Mouse (Mus musculus) T-cell, adult 2 months (primary cell): ENCODE measurements around the gene Arhgap23.

Experiments used
- DNase-seq: peaks from one replicate; pipeline ENCODE4 v3.0.0; 2022; ENCODE audit warnings: low spot score

The Arhgap23 gene

GRCm38 (mm10) chr11:97466444-97467160 is 51.3 kb downstream of the Arhgap23 start:
- no peak for DNase-seq

DNA sequence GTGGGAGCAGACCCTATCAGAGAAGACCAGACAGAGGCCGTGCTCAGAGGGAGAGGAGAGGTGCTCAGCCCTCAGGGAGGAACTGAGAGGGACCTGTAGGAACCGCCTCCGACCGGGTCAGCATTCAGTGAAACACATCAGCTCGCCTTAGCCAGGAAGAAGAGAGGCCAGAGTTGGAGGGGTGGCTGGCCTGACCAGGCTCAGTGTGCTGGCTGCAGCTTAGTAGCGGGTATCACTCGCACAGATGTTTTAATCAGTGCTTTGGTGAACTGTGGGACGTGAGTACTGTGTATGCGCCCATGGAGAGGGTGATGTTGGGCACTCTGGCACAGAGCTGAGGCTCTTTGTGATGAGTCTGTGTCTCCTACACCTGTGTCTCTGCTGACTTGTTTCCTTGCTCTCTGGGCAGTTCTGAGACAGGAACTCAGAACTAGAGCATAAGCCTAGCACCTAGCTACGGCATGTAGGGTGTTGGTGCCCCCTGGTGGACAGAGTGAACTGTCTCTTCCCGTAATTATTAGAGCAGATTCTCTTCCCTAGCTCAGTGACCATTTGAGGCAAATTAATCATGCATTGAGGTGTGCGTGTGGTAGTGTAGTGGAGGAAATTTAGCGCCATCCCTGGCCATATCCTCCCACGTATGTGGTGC is 53.4 kb downstream of the Arhgap23 start:
- DNase-seq = peak; percentile 74

DNA sequence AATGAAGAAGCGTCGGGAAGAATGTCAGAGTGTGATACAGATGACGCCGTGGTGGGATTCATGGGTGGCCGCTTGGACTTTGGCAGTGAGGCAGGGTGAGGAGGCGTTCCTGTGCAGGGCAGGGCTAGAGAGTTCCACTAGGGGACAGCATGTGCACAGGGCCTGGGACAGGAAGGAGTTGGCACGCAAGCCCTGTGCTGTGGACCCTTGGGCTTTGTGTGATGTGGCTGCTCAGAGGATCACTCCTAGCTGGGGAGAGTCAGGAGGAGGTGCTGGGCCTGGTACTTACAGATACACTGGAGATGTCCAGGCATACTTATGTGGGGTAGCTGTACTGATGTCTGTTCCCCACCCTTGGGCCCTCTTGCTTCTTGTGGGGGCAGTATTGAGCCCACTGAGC is 54.5 kb downstream of the Arhgap23 start:
- DNase-seq = no peak

- DNase-seq = no peak
Observed at GRCm38 (mm10) chr11:97471276-97471675, 55.9 kb downstream of the Arhgap23 start.

DNA sequence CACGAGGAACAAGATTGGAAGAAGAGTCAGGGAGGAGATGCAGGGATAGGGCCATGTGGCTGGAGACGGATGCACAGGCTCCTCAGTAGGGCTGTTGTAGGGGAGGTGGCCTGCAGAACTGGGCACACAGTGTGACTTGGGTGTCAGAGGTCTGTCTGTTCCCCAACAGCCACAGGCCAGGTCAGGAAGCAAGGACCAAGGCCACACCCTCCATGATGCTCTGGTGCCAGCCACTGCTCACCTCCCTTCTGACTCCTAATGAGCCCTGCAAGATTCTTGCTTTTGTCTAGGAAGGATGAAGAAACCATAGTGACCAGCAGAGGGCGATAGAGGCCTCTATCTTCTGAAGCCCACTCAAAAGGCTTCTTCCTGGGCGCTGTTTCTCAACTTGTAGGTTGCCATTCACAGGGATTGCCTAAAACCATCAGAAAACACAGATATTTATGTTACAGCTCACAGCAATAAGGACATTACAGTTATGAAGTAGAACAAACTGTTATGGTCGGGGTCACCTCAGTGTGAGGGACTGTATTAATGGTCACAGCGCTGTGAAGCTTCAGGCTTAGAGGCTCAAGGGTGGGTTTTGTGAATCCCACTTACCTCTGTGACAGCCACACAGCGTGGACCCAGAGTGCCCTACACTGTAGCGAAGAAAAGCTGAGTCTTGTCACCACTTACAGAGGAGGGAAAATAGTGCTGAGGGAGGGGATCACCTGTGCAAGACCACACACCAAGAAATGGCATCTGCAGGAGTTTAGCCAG is 61.2 kb downstream of the Arhgap23 start:
- peak; percentile 53 for DNase-seq

DNA sequence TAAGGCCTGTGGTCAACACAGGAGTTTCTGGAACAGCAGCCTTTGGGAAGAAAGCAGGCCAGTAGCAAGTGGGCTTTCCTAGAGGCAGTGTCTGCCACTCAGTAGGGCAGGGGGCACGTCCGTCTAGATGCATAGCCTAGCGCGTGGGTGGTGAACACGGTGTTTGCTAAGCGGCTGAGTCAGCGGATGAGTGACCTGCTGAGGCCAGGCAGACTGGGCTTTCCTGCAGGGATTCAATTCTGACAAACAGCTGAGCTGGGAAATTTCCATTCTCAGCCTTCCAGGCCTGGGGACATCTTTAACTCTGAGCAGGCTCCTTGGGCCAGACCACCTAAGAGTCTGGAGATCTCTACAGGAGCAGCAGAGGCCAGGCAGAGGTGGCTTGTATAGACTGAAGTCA is 62.1 kb downstream of the Arhgap23 start:
- DNase-seq = no peak

DNA sequence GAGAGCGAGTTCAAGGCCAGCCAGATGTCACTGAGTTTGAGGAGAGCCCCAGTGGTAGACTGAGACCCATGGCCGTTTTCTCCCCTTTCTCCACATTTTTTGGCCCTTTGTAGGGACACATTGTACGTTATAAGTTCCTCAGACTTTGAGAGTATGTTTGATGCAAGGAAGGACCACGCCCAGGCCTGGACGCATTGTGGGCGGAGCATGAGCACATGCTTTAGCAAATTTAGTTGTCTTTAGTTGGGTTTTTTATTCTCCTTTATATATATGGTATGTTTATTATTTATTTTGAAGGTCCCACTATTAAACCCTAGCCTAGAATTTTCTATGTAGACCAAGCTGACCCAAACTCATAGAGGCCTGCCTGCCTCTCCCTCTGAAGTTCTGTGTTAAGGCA is 63.0 kb downstream of the Arhgap23 start:
- DNase-seq = no peak

DNA sequence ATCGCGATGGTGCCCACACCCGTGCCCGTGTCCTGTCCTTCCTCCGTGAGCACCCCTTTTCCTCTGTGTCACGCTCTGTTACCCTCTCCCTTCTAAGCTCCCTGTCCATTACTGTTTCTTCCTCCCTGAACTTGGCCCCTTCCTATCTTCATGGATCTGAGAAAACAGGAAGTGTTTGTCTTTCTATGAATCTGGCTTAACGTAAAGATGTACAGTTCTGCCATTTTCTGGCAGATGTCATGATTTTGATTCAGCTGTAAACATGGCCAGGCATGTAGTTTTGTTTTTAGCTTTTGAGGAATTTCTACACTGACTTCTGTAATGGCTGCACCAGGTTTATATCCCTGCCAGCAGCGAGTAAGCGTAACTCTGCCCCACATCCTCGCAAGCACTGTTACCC is 63.8 kb downstream of the Arhgap23 start:
- no peak for DNase-seq

DNA sequence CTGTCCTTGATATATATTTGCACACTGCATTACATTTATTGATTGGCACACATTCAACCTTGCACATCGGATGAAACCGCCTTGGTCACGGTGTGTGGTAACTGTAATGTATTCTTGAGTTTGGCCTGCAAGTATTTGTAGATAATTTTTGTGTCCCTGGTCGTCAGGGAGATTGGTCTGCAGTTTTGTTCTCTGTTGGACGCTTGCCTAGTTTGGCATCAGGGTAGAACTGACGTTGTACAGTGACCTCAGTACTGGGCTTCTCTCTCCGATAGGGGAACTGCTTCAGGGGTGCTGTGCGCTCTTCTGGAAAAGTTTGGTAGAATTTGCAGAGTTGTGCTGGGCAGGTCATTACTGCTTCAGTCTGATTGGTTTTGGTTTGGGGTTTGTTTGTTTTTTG is 64.5 kb downstream of the Arhgap23 start:
- DNase-seq = no peak

DNA sequence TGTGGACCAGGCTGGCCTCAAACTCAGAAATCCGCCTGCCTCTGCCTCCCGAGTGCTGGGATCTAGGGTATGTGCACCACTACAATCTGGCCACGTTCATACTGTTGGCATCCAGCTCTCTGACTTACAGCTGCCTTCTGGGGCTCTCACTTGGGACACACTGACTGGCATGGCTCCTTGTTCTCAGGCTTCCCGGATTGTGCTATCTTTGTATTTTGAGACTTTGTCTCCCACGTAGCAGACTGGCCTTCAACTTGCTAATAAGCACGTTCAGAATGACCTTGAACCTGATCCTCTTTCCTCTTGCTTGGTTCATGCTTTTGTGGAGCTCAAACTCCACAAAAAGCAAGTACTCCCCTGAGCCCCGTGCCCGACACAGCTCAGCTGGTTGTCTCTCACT is 70.3 kb downstream of the Arhgap23 start:
- no peak for DNase-seq

DNA sequence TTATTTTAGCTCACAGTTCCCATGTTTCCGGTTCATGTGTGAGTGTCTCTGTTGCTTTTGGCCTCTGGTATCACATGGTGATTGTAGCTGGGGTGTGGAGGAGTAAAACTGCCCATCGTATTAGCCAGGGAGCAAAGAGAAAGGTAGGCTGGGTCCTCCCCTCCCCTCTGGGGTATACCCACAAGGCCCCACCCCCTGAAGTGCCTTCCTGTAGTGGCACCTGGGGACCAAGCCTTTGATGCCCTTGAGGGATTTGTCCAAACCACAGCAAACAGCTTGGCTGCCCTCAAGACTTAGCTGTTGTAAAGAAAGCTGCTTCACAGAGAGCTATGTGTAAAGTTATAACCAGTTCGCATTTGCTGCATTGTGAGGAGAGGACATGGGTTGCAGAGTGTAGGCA is 72.3 kb downstream of the Arhgap23 start:
- DNase-seq = no peak

DNA sequence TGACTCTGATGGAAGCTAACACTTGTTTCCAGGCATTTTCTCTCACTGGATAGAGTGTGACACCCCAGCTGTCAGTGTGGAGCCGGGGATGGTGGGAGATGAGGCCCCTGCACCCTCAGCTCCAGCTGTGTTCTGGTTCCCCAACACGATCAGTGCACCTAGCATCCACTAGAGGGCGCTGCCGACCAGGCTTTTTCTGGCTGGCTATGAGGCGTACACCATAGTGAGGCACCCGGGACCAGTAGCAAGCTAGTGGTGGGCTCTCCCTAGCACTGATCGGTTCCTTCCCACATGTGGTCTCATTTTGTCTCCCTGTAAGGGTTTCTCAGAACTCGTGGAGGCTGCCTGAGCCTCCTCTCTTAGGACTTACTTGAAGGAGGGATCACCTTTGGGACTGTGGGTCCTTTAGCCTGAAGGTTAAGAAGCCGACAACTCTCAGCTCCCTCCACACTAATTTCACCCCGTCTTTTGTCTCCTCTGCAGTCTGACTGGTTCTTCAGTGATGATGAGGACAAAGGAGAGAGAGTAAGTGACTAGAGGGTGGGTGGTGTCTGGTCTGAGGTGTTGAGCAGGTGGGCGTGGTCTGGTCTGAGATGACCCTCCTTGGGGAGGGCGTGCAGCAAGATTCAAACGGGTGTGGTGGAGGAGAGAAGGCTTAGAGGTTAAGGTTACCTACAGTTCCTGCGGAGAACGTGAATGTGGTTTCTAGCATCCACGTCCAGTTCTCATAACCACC is 74.4 kb downstream of the Arhgap23 start:
- peak; percentile 75 for DNase-seq

DNA sequence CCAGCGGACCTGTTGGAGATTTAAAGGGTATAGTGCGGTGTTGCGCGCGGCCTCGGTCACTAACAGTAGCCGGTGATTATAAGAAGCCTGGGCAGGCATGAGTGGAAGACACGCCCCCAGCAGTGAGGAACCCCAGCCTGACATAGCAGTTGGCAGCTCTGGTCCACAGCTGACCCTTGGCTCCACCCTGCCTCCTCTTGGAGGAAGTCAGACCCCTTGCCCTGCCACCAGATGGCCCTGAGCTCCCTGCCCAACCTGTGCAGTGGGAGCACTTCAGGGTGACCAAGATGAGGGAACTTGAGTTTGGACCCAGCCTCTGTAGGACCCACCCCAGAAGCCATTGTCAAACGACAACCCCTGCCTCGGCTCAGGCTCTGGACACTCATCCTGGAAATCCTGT is 76.3 kb downstream of the Arhgap23 start:
- no peak for DNase-seq

GRCm38 (mm10) chr11:97492836-97493235 is 77.5 kb downstream of the Arhgap23 start:
- DNase-seq = no peak

DNA sequence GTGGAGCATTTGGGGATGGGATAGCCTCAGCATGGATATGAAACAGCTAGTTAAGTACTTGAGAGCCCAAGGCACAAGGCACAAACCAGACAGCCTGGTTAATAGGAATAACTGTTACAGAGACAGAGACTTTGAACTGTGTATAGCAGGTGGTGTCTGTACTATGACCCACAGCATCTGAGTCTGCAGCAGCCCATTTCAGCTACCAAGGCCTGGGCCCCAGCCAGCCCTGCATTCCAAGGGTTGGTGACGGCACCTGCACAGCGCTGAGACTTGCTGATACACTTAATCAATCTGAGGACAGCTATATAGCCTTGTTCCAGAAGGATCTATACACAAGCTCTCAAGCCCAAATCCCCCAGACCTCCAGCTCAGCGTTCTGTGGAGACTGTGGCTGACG is 82.2 kb downstream of the Arhgap23 start:
- no peak for DNase-seq

DNA sequence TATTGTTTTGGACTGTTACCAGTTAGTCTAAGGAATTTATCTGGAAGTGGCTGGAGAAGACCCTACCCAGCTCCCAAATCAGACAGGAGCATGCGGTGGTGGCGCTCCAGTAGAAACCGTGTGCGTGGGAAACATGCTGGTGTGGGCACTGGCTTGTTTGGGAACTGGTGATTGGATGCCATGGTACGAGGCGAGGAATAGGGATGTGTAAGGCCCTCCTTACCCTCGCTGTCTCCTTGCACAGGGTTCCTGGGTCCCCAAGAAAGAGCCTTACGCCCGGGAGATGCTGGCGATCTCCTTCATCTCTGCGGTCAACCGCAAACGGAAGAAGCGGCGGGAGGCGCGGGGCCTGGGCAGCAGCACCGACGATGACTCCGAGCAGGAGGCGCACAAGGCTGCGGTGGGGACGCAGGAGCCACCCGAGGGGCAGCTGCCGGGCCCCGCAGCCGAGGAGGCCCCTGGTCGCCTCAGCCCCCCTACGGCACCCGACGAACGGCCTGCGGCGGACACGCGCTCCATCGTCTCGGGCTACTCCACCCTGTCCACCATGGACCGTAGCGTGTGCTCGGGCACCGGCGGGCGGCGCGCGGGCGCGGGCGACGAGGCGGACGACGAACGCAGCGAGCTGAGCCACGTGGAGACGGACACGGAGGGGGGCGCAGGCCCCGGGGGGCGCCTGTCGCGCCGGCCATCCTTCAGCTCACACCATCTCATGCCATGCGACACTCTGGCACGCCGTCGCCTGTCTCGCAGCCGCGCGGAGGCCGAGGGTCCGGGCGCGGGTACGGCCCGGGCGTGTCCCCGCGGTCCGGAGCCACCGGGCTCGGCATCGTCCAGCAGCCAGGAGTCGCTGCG is 84.8 kb downstream of the Arhgap23 start, which contains the start of gene 4933428G20Rik:
Gene 4933428G20Rik, minus strand, starts transcription at position 476 of the 855 bp plus-strand sequence.
- DNase-seq = no peak

DNA sequence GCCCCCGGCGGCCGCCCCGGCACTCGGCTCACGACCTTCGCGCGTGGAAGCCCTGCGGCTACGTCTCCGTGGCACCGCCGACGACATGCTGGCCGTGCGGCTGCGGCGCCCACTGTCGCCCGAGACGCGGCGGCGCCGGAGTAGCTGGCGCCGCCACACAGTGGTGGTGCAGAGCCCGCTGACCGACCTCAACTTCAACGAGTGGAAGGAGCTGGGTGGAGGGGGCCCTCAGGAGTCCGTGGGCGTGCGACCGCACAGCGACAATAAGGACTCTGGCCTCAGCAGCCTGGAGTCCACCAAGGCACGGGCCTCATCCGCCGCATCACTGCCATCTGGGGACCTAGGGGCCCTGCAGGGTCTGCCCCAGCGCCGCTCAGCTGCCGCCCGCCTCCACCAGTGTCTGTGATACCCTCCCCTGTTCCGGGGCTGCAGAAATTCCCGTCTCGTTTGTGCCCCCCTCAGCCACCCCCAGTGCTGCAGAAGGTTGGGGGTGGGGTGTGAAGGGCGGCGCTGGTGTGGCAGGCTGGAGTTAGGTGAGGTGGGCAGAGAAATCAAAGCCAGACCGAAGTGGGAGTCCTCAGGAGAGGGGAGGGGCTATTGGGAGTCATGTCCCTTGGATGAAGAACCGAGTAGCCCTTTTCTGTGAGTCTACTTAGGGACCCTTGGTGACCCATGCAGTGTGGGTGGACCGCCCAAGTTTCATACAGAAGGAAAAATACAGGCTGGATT is 85.6 kb downstream of the Arhgap23 start:
- no peak for DNase-seq

DNA sequence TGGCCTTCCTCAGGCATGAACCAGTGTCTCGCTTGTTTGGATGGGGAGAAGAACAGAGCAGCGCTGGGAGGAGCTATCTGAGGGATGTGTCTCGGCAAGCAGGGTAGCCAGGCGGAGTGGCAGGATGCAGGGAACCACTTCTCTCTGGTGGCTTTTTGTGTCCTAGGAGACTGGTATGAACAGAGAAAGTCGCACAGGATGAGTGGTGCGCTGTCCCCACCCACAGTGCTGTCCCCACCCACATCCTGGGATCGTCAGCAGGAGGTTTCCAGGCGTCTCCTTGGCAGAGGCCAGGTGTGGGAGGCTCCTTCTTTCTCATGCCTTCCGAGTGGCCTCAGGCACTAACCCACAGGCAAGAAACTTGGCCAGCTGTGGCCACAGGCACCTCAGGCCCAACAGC is 87.0 kb downstream of the Arhgap23 start:
- DNase-seq = no peak

DNA sequence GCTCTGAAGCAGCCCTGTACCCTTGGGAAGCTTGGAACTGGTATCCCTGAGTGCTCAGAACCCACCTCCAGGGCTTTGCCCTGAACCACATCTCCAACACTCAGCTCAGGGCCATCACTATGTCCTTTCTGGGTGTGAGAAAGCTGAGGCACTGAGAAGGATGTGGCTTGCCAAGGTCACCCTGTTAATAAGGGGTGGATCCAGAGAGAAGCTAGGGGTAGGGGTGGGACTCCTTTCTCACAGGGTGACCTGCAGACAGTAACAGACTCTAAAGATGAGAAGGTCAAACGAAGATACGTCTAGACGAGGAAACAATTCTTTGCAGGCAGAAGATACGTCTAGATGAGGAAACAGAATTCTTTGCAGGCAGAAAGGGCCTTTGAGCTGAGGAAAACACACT is 87.5 kb downstream of the Arhgap23 start:
- no peak for DNase-seq

DNA sequence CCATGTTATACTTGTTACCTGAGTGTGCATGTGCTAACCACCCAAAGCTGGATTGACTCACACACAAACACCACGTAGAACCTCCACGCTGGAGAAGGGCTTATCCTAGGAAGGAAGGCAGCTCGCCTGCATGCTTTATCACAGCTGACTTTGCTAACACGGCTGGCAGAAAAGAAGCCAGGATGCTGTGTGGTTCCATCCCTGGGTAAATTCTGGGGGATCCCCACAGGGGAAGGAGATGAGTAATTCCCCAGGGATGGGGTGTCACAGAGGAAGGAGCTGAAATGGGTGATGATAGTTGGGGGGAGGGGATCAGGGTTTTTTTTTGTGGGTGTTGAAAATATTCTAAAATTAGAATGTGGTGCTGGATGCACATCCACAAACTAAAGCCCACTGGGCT is 90.5 kb downstream of the Arhgap23 start:
- DNase-seq = no peak

DNA sequence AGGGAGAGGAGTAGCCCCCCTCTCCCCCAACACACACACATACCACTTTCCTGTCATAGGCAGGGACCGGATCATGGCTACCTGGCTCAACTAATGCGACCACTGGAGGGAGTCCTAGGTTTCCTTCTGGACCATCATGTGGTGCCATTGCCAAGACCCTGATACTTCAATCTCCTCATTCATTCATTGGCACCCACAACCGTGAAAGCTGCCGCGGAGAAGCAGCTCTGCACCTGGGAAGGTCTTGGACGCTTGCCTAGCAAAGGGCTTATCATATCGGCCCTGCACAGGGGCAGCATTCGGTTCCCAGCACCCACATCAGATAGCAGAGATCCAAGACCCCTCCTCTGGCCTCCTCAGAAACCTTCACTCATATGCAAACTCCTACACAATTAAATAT is 91.0 kb downstream of the Arhgap23 start:
- no peak for DNase-seq
